Mouse (Mus musculus): ENCODE measurements around the gene Rbm4. TPM values are rescaled to one million over a fixed set of nuclear protein-coding genes. Genes with fewer than 3 reads are reported as not detected.
"Not testable (repeated sequence)": the region's sequence is repeated elsewhere in the genome, so short reads cannot be mapped to it uniquely, and the experiment has no call there.

Rbm4 gene
- polyA plus RNA-seq, 1 experiment from 2014 or later, result 68.6 TPM

GRCm38 (mm10) chr19:4829156-4829555 is 35.5 kb upstream of the Rbm4 start:
- Histone ChIP-seq H3K27me3 (replicated peaks; ENCODE audit: control insufficient read depth, insufficient read depth, low read length) (no peaks in the 10 kb centered on the region), H3K9me3 (ENCODE audit: control insufficient read depth, low read length) (no peaks in the 10 kb centered on the region), H3K4me3 (ENCODE audit: low read depth, low read length) (no peak overlapping the region), H3K4me1 (ENCODE audit: control insufficient read depth, insufficient read depth, low read length) (no peaks in the 10 kb centered on the region), H3K9ac (ENCODE audit: low read depth, low read length) (no peak overlapping the region), H3K4me2 (ENCODE audit: low read depth, low read length) (no peak overlapping the region), H3K27ac (replicated peaks; ENCODE audit: low read depth, low read length) (no peak overlapping the region), H3K36me3 (ENCODE audit: control insufficient read depth, insufficient read depth, low read length) (peaks cover 51% of the 10 kb centered on the region)
- DNase-seq (ENCODE audit: low spot score) (peak; percentile 29), ATAC-seq (ENCODE audit: low read depth) (peak; percentile 55; the same call in 1 of the 2 replicates)
- 58% methylated on average over 7 of the region's 7 CpGs for WGBS

GRCm38 (mm10) chr19:4828444-4829114 is 34.9 kb upstream of the Rbm4 start:
- no peak overlapping the region for H3K27ac ChIP-seq (replicated peaks; ENCODE audit: low read depth, low read length)
- H3K4me2 ChIP-seq (ENCODE audit: low read depth, low read length), result no peak overlapping the region
- ATAC-seq (ENCODE audit: low read depth) (peak; percentile 47), DNase-seq (ENCODE audit: low spot score) (peak; percentile 57)
- no peaks in the 10 kb centered on the region for H3K4me1 ChIP-seq (ENCODE audit: control insufficient read depth, insufficient read depth, low read length)
- H3K36me3 ChIP-seq (ENCODE audit: control insufficient read depth, insufficient read depth, low read length), result peaks cover 51% of the 10 kb centered on the region
- no peaks in the 10 kb centered on the region for H3K9me3 ChIP-seq (ENCODE audit: control insufficient read depth, low read length)
- H3K27me3 ChIP-seq (replicated peaks; ENCODE audit: control insufficient read depth, insufficient read depth, low read length), result no peaks in the 10 kb centered on the region
- H3K4me3 ChIP-seq (ENCODE audit: low read depth, low read length), result no peak overlapping the region
- no peak overlapping the region for H3K9ac ChIP-seq (ENCODE audit: low read depth, low read length)
- 51% methylated on average over 16 of the region's 16 CpGs for WGBS

GRCm38 (mm10) chr19:4820678-4821303 is 27.1 kb upstream of the Rbm4 start:
- no peaks in the 10 kb centered on the region for H3K9me3 ChIP-seq (ENCODE audit: control insufficient read depth, low read length)
- 66% methylated on average over 5 of the region's 5 CpGs for WGBS
- no peak for ATAC-seq (ENCODE audit: low read depth)
- no peak overlapping the region for H3K27ac ChIP-seq (replicated peaks; ENCODE audit: low read depth, low read length)
- H3K4me2 ChIP-seq (ENCODE audit: low read depth, low read length), result no peak overlapping the region
- no peaks in the 10 kb centered on the region for H3K27me3 ChIP-seq (replicated peaks; ENCODE audit: control insufficient read depth, insufficient read depth, low read length)
- H3K4me1 ChIP-seq (ENCODE audit: control insufficient read depth, insufficient read depth, low read length), result no peaks in the 10 kb centered on the region
- no peak overlapping the region for H3K9ac ChIP-seq (ENCODE audit: low read depth, low read length)
- H3K36me3 ChIP-seq (ENCODE audit: control insufficient read depth, insufficient read depth, low read length), result peaks cover 16% of the 10 kb centered on the region; the same call in 1 of the 2 replicates
- no peak for DNase-seq (ENCODE audit: low spot score)
- no peak overlapping the region for H3K4me3 ChIP-seq (ENCODE audit: low read depth, low read length)

GRCm38 (mm10) chr19:4817182-4817835 is 23.6 kb upstream of the Rbm4 start:
- no peaks in the 10 kb centered on the region for H3K9me3 ChIP-seq (ENCODE audit: control insufficient read depth, low read length)
- H3K27me3 ChIP-seq (replicated peaks; ENCODE audit: control insufficient read depth, insufficient read depth, low read length), result no peaks in the 10 kb centered on the region
- H3K4me3 ChIP-seq (ENCODE audit: low read depth, low read length), result no peak overlapping the region
- no peak overlapping the region for H3K27ac ChIP-seq (replicated peaks; ENCODE audit: low read depth, low read length)
- no peaks in the 10 kb centered on the region for H3K4me1 ChIP-seq (ENCODE audit: control insufficient read depth, insufficient read depth, low read length)
- DNase-seq (ENCODE audit: low spot score) (no peak), ATAC-seq (ENCODE audit: low read depth) (no peak)
- H3K36me3 ChIP-seq (ENCODE audit: control insufficient read depth, insufficient read depth, low read length), result no peaks in the 10 kb centered on the region
- WGBS, result 75% methylated on average over 1 of the region's 1 CpGs
- no peak overlapping the region for H3K9ac ChIP-seq (ENCODE audit: low read depth, low read length)
- no peak overlapping the region for H3K4me2 ChIP-seq (ENCODE audit: low read depth, low read length)

DNA sequence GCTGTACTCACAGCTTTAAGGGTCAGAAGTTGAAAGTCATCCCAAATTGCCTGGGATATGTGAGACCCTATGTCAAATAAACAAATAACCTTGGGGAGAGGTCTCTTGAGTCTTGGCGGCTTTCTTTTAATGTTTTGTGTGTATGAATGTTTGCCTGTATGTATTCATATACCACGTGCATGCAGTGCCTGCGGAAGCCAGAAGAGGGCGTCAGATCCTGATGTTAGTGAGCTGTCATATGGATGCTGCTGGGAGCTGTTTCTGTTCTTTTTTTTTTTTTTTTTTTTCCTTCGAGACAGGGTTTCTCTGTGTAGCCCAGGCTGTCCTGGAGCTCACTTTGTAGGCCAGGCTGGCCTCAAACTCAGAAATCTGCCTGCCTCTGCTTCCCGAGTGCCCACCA is 19.3 kb upstream of the Rbm4 start:
- DNase-seq (ENCODE audit: low spot score) (no peak), ATAC-seq (ENCODE audit: low read depth) (no peak)
- no peaks in the 10 kb centered on the region for H3K27me3 ChIP-seq (replicated peaks; ENCODE audit: control insufficient read depth, insufficient read depth, low read length)
- no peak overlapping the region for H3K27ac ChIP-seq (replicated peaks; ENCODE audit: low read depth, low read length)
- peaks cover 14% of the 10 kb centered on the region for H3K4me1 ChIP-seq (ENCODE audit: control insufficient read depth, insufficient read depth, low read length)
- H3K9me3 ChIP-seq (ENCODE audit: control insufficient read depth, low read length), result no peaks in the 10 kb centered on the region
- H3K36me3 ChIP-seq (ENCODE audit: control insufficient read depth, insufficient read depth, low read length), result no peaks in the 10 kb centered on the region
- no peak overlapping the region for H3K9ac ChIP-seq (ENCODE audit: low read depth, low read length)
- no peak overlapping the region for H3K4me2 ChIP-seq (ENCODE audit: low read depth, low read length)
- no peak overlapping the region for H3K4me3 ChIP-seq (ENCODE audit: low read depth, low read length)
- WGBS, result 77% methylated on average over 5 of the region's 6 CpGs

DNA sequence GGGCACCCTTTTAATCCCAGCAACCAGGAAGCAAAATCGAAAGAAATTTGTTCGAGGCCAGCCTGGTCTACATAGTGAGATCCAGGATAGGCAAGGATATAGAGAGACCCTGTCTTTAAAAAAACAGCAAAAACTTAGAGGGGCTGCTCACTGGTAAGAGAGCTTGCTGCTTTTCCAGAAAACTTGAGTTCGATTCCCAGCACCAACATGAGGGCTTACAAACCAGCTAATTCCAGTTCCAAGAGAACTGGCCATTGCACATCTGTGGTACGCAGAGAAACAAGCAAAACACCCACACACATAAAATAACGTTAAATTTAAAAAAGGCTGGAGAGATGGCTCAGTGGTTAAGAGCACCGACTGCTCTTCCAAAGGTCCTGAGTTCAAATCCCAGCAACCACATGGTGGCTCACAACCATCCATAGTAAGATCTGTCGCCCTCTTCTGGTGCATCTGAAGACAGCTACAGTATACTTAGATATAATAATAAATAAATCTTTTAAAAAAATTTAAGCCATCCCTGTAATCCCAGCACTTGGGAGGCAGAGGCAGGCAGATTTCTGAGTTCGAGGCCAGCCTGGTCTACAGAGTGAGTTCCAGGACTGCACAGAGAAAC is 18.7 kb upstream of the Rbm4 start:
- peak overlapping the region; percentile 75 for H3K4me3 ChIP-seq (ENCODE audit: low read depth, low read length)
- not testable (repeated sequence) for H3K36me3 ChIP-seq (ENCODE audit: control insufficient read depth, insufficient read depth, low read length); DNase-seq (ENCODE audit: low spot score); H3K9me3 ChIP-seq (ENCODE audit: control insufficient read depth, low read length); H3K27me3 ChIP-seq (replicated peaks; ENCODE audit: control insufficient read depth, insufficient read depth, low read length); ATAC-seq (ENCODE audit: low read depth)
- peaks cover 17% of the 10 kb centered on the region for H3K4me1 ChIP-seq (ENCODE audit: control insufficient read depth, insufficient read depth, low read length)
- peak overlapping the region; percentile 74 for H3K9ac ChIP-seq (ENCODE audit: low read depth, low read length)
- peak overlapping the region; percentile 94 for H3K27ac ChIP-seq (replicated peaks; ENCODE audit: low read depth, low read length)
- H3K4me2 ChIP-seq (ENCODE audit: low read depth, low read length), result peak overlapping the region; percentile 60
- WGBS, result 77% methylated on average over 8 of the region's 8 CpGs

DNA sequence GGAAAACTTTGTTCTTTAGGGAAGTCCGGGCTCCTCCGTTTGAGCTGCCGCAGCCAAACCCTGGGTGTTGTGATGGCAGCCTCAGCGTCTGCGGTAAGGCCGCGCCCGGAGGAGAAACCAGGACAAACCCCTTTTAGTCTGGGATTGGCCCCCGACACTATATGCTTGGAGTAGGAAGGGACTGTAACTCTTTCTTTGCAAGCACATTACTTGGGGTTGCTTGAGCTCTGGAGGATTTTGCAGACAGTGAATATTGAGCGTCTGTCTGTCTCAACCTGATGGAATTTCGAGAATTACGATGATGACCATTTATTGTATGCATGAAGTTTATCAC is 18.2 kb upstream of the Rbm4 start:
- Histone ChIP-seq H3K4me3 (ENCODE audit: low read depth, low read length) (peak overlapping the region; percentile 75), H3K4me1 (ENCODE audit: control insufficient read depth, insufficient read depth, low read length) (peaks cover 17% of the 10 kb centered on the region), H3K27me3 (replicated peaks; ENCODE audit: control insufficient read depth, insufficient read depth, low read length) (no peaks in the 10 kb centered on the region), H3K9ac (ENCODE audit: low read depth, low read length) (peak overlapping the region; percentile 74), H3K27ac (replicated peaks; ENCODE audit: low read depth, low read length) (peak overlapping the region; percentile 94), H3K36me3 (ENCODE audit: control insufficient read depth, insufficient read depth, low read length) (no peaks in the 10 kb centered on the region), H3K4me2 (ENCODE audit: low read depth, low read length) (peak overlapping the region; percentile 60), H3K9me3 (ENCODE audit: control insufficient read depth, low read length) (no peaks in the 10 kb centered on the region)
- WGBS, result 4% methylated on average over 12 of the region's 12 CpGs
- peak; percentile 61 for ATAC-seq (ENCODE audit: low read depth)
- no peak for DNase-seq (ENCODE audit: low spot score)

- Histone ChIP-seq H3K4me3 (ENCODE audit: low read depth, low read length) (peak within 1 kb of the TSS; percentile 75), H3K27me3 (replicated peaks; ENCODE audit: control insufficient read depth, insufficient read depth, low read length) (no peaks in the 10 kb centered on the region), H3K36me3 (ENCODE audit: control insufficient read depth, insufficient read depth, low read length) (no peaks in the 10 kb centered on the region), H3K4me2 (ENCODE audit: low read depth, low read length) (peak within 1 kb of the TSS; percentile 76), H3K9ac (ENCODE audit: low read depth, low read length) (peak within 1 kb of the TSS; percentile 74), H3K4me1 (ENCODE audit: control insufficient read depth, insufficient read depth, low read length) (peaks cover 17% of the 10 kb centered on the region), H3K27ac (replicated peaks; ENCODE audit: low read depth, low read length) (peak within 1 kb of the TSS; percentile 94), H3K9me3 (ENCODE audit: control insufficient read depth, low read length) (no peaks in the 10 kb centered on the region)
- peak; percentile 100 for DNase-seq (ENCODE audit: low spot score)
- peak; percentile 98 for ATAC-seq (ENCODE audit: low read depth)
- WGBS, result under 1% methylated on average over 81 of the region's 83 CpGs
These were observed 17.6 kb upstream of the Rbm4 start, which contains the start of the genes Gm21992 and Rbm14 for GRCm38 (mm10) chr19:4811063-4811908. TSS of gene Gm21992 (minus strand) at chr19:4811612. TSS of gene Rbm14 (minus strand) at chr19:4811634.
